Mouse (Mus musculus): Measurements from ENCODE around the gene Ralgapa2. TPM values are rescaled to one million over a fixed set of nuclear protein-coding genes. Genes with fewer than 3 reads are reported as not detected.

The Ralgapa2 gene
- polyA plus RNA-seq, 1 experiment from 2014 or later: 4.5 TPM

GRCm38 (mm10) chr2:146261146-146261545 lies 251.0 kb downstream of the Ralgapa2 start:
- 82% methylated on average over 4 of the region's 4 CpGs for WGBS (ENCODE audit: insufficient replicate concordance)
- Histone ChIP-seq H3K4me3 (ENCODE audit: low read depth, low read length) (no peak overlapping the region), H3K4me2 (ENCODE audit: low read depth, low read length) (no peak overlapping the region)

DNA sequence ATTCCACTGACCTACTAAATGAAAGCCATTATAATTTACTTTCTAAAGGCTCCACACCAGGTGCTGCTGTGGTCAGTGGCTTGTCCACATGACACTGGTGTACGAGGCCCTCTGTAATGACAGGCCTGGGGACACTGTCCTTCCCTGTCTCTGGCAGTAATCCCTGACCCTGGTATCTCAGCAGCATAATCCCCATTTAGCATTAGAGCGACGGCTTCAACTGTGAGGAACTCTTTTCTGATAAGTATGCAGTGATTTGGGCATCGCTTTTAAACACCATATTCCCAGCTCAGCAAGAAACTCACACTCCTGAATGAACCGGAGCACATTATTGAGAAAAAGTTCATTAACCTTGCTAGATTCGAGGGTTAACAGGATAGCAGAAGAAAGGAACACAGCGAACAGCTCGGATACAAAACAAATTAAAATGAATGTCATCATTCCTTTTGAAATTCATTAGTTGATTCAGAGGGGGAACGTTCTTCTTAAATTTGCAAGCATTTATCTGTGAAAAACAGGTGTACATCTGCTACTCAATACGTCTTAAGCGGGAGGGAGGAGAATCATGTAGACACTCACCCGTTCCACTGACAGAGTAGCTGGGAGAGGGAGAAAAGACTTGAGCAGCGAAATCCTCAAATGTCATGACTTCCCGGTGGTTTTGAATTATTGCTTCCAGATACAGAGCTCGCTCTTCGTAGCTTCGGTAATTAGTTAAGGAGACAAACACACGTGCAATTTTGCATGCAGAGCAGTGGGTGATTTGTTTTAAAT lies 252.2 kb downstream of the Ralgapa2 start:
- 64% methylated on average over 18 of the region's 18 CpGs for WGBS (ENCODE audit: insufficient replicate concordance)
- no peak for ATAC-seq (ENCODE audit: low read depth)

More at GRCm38 (mm10) chr2:146261146-146261545, 251.0 kb downstream of the Ralgapa2 start:
- Histone ChIP-seq H3K4me1 (ENCODE audit: control insufficient read depth, low read depth, low read length) (no peaks in the 10 kb centered on the region), H3K36me3 (ENCODE audit: control insufficient read depth, insufficient read depth) (no peaks in the 10 kb centered on the region), H3K9me3 (replicated peaks; ENCODE audit: control insufficient read depth, low read length) (no peaks in the 10 kb centered on the region), H3K27me3 (ENCODE audit: control insufficient read depth, insufficient read depth, low read depth, low read length) (no peaks in the 10 kb centered on the region), H3K27ac (ENCODE audit: low read length) (no peak overlapping the region), H3K9ac (ENCODE audit: low read depth, low read length) (no peak overlapping the region)
- ATAC-seq (ENCODE audit: low read depth): no peak

GRCm38 (mm10) chr2:146258736-146259469 lies 253.2 kb downstream of the Ralgapa2 start:
- WGBS (ENCODE audit: insufficient replicate concordance): 39% methylated on average over 10 of the region's 10 CpGs
- Histone ChIP-seq H3K4me1 (ENCODE audit: control insufficient read depth, low read depth, low read length) (no peaks in the 10 kb centered on the region), H3K36me3 (ENCODE audit: control insufficient read depth, insufficient read depth) (no peaks in the 10 kb centered on the region), H3K9ac (ENCODE audit: low read depth, low read length) (no peak overlapping the region), H3K4me3 (ENCODE audit: low read depth, low read length) (no peak overlapping the region), H3K9me3 (replicated peaks; ENCODE audit: control insufficient read depth, low read length) (no peaks in the 10 kb centered on the region), H3K27me3 (ENCODE audit: control insufficient read depth, insufficient read depth, low read depth, low read length) (no peaks in the 10 kb centered on the region), H3K4me2 (ENCODE audit: low read depth, low read length) (no peak overlapping the region), H3K27ac (ENCODE audit: low read length) (no peak overlapping the region)
- no peak for ATAC-seq (ENCODE audit: low read depth)

More for the DNA sequence above, 252.2 kb downstream of the Ralgapa2 start:
- no peaks in the 10 kb centered on the region for H3K36me3 ChIP-seq (ENCODE audit: control insufficient read depth, insufficient read depth)
- H3K4me1 ChIP-seq (ENCODE audit: control insufficient read depth, low read depth, low read length): no peaks in the 10 kb centered on the region
- no peak overlapping the region for H3K9ac ChIP-seq (ENCODE audit: low read depth, low read length)
- H3K4me3 ChIP-seq (ENCODE audit: low read depth, low read length): no peak overlapping the region
- H3K27me3 ChIP-seq (ENCODE audit: control insufficient read depth, insufficient read depth, low read depth, low read length): no peaks in the 10 kb centered on the region
- no peaks in the 10 kb centered on the region for H3K9me3 ChIP-seq (replicated peaks; ENCODE audit: control insufficient read depth, low read length)
- H3K27ac ChIP-seq (ENCODE audit: low read length): no peak overlapping the region
- H3K4me2 ChIP-seq (ENCODE audit: low read depth, low read length): no peak overlapping the region

DNA sequence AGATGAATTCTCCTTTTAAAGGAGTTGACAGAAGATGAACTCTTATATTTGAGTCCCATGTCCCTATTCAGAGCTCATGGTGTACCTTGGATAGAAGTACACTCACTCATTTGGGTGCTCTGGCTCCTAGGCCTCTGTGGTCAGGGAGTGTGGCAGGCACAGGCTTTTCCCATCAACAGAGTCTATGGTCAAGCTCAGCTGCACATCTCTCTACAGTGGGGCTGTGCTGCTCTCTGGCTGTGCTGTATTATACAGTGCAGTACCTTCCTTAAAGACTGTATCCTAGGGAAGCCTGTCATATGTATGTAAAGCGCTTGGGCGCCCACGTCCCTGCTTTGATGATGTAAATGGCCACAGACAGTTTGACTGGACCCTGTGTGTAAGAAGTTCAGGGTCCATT lies 254.5 kb downstream of the Ralgapa2 start:
- 71% methylated on average over 3 of the region's 3 CpGs for WGBS (ENCODE audit: insufficient replicate concordance)
- Histone ChIP-seq H3K27me3 (ENCODE audit: control insufficient read depth, insufficient read depth, low read depth, low read length) (no peaks in the 10 kb centered on the region), H3K4me2 (ENCODE audit: low read depth, low read length) (no peak overlapping the region), H3K9me3 (replicated peaks; ENCODE audit: control insufficient read depth, low read length) (no peaks in the 10 kb centered on the region), H3K27ac (ENCODE audit: low read length) (no peak overlapping the region), H3K36me3 (ENCODE audit: control insufficient read depth, insufficient read depth) (no peaks in the 10 kb centered on the region), H3K9ac (ENCODE audit: low read depth, low read length) (no peak overlapping the region), H3K4me1 (ENCODE audit: control insufficient read depth, low read depth, low read length) (no peaks in the 10 kb centered on the region), H3K4me3 (ENCODE audit: low read depth, low read length) (no peak overlapping the region)
- no peak for ATAC-seq (ENCODE audit: low read depth)

- no peak for ATAC-seq (ENCODE audit: low read depth)
- H3K4me2 ChIP-seq (ENCODE audit: low read depth, low read length): no peak overlapping the region
- no peak overlapping the region for H3K27ac ChIP-seq (ENCODE audit: low read length)
- no peak overlapping the region for H3K9ac ChIP-seq (ENCODE audit: low read depth, low read length)
- 47% methylated on average over 3 of the region's 3 CpGs for WGBS (ENCODE audit: insufficient replicate concordance)
- H3K27me3 ChIP-seq (ENCODE audit: control insufficient read depth, insufficient read depth, low read depth, low read length): no peaks in the 10 kb centered on the region
- no peak overlapping the region for H3K4me3 ChIP-seq (ENCODE audit: low read depth, low read length)
- no peaks in the 10 kb centered on the region for H3K4me1 ChIP-seq (ENCODE audit: control insufficient read depth, low read depth, low read length)
- no peaks in the 10 kb centered on the region for H3K36me3 ChIP-seq (ENCODE audit: control insufficient read depth, insufficient read depth)
- H3K9me3 ChIP-seq (replicated peaks; ENCODE audit: control insufficient read depth, low read length): no peaks in the 10 kb centered on the region
These were observed 255.1 kb downstream of the Ralgapa2 start for GRCm38 (mm10) chr2:146257037-146257436.

- no peak overlapping the region for H3K9ac ChIP-seq (ENCODE audit: low read depth, low read length)
- H3K4me2 ChIP-seq (ENCODE audit: low read depth, low read length): no peak overlapping the region
- H3K27ac ChIP-seq (ENCODE audit: low read length): no peak overlapping the region
- no peak for ATAC-seq (ENCODE audit: low read depth)
- no peak overlapping the region for H3K4me3 ChIP-seq (ENCODE audit: low read depth, low read length)
- no peaks in the 10 kb centered on the region for H3K9me3 ChIP-seq (replicated peaks; ENCODE audit: control insufficient read depth, low read length)
- H3K36me3 ChIP-seq (ENCODE audit: control insufficient read depth, insufficient read depth): no peaks in the 10 kb centered on the region
- WGBS (ENCODE audit: insufficient replicate concordance): 57% methylated on average over 3 of the region's 3 CpGs
- no peaks in the 10 kb centered on the region for H3K4me1 ChIP-seq (ENCODE audit: control insufficient read depth, low read depth, low read length)
- H3K27me3 ChIP-seq (ENCODE audit: control insufficient read depth, insufficient read depth, low read depth, low read length): no peaks in the 10 kb centered on the region
These were observed 255.7 kb downstream of the Ralgapa2 start for GRCm38 (mm10) chr2:146256321-146256875.

GRCm38 (mm10) chr2:146255636-146256035 lies 256.5 kb downstream of the Ralgapa2 start:
- Histone ChIP-seq H3K4me2 (ENCODE audit: low read depth, low read length) (no peak overlapping the region), H3K27ac (ENCODE audit: low read length) (no peak overlapping the region), H3K4me3 (ENCODE audit: low read depth, low read length) (no peak overlapping the region), H3K9ac (ENCODE audit: low read depth, low read length) (no peak overlapping the region), H3K9me3 (replicated peaks; ENCODE audit: control insufficient read depth, low read length) (no peaks in the 10 kb centered on the region), H3K4me1 (ENCODE audit: control insufficient read depth, low read depth, low read length) (no peaks in the 10 kb centered on the region), H3K27me3 (ENCODE audit: control insufficient read depth, insufficient read depth, low read depth, low read length) (no peaks in the 10 kb centered on the region), H3K36me3 (ENCODE audit: control insufficient read depth, insufficient read depth) (no peaks in the 10 kb centered on the region)
- ATAC-seq (ENCODE audit: low read depth): no peak

- Histone ChIP-seq H3K27me3 (ENCODE audit: control insufficient read depth, insufficient read depth, low read depth, low read length) (no peaks in the 10 kb centered on the region), H3K36me3 (ENCODE audit: control insufficient read depth, insufficient read depth) (no peaks in the 10 kb centered on the region), H3K9ac (ENCODE audit: low read depth, low read length) (no peak overlapping the region), H3K4me3 (ENCODE audit: low read depth, low read length) (no peak overlapping the region), H3K4me2 (ENCODE audit: low read depth, low read length) (no peak overlapping the region), H3K4me1 (ENCODE audit: control insufficient read depth, low read depth, low read length) (no peaks in the 10 kb centered on the region), H3K27ac (ENCODE audit: low read length) (no peak overlapping the region), H3K9me3 (replicated peaks; ENCODE audit: control insufficient read depth, low read length) (no peaks in the 10 kb centered on the region)
- ATAC-seq (ENCODE audit: low read depth): no peak
- 68% methylated on average over 1 of the region's 1 CpGs for WGBS (ENCODE audit: insufficient replicate concordance)
These were observed 257.8 kb downstream of the Ralgapa2 start for GRCm38 (mm10) chr2:146254387-146254786.
